Mouse (Mus musculus) embryonic facial prominence, embryonic 11.5 days (tissue): ENCODE measurements at regions not wholly inside any gene's neighbourhood (a gene's known extent, or its start where the extent isn't known, plus 50 kb on each side); places are given as distances from the start of the nearest gene placed in this dataset.

Source experiments
- ATAC-seq: fragments of 200-750 bp; cut with Nextera tagmentation; replicated peaks from 2 replicates; pipeline ENCODE4 v1.8.0; 2017; ENCODE audit warnings: low read depth; ENCODE audit not compliant: insufficient number of reproducible peaks, low FRiP score, low TSS enrichment
- DNase-seq: peaks from one replicate; pipeline ENCODE4 v3.0.0-alpha.2; 2015; ENCODE audit warnings: low spot score
- H3K27ac ChIP-seq: fragments of 300-500 bp; sonication (generic); replicated peaks from 2 replicates; pipeline ENCODE4 v1.5.1; 2014; ENCODE audit warnings: mild to moderate bottlenecking, low read depth, low read length, control low read depth
- H3K27me3 ChIP-seq: fragments of 300-500 bp; sonication (generic); 2 replicates; pipeline ENCODE4 v1.6.1; 2014; ENCODE audit warnings: mild to moderate bottlenecking, low read length, moderate library complexity, mixed read lengths; ENCODE audit not compliant: control insufficient read depth, insufficient read depth
- H3K36me3 ChIP-seq: fragments of 300-500 bp; sonication (generic); replicated peaks from 2 replicates; pipeline ENCODE4 v1.6.1; 2014; ENCODE audit warnings: low read depth, mild to moderate bottlenecking, low read length, moderate library complexity, mixed read lengths; ENCODE audit not compliant: control insufficient read depth, insufficient read depth
- H3K4me1 ChIP-seq: fragments of 300-500 bp; sonication (generic); 2 replicates; pipeline ENCODE4 v1.6.1; 2014; ENCODE audit warnings: low read length, mixed read lengths; ENCODE audit not compliant: control insufficient read depth, insufficient read depth
- H3K4me2 ChIP-seq: fragments of 300-500 bp; sonication (generic); 2 replicates; pipeline ENCODE4 v1.6.1; 2014; ENCODE audit warnings: low read depth, mild to moderate bottlenecking, control low read depth, low read length, moderate library complexity
- H3K4me3 ChIP-seq: fragments of 300-500 bp; sonication (generic); 2 replicates; pipeline ENCODE4 v1.5.1; 2014; ENCODE audit warnings: low read depth, low read length, control low read depth
- H3K9ac ChIP-seq: fragments of 300-500 bp; sonication (generic); replicated peaks from 2 replicates; pipeline ENCODE4 v1.6.1; 2014; ENCODE audit warnings: mild to moderate bottlenecking, control low read depth, low read length
- H3K9me3 ChIP-seq: fragments of 300-500 bp; sonication (generic); replicated peaks from 2 replicates; pipeline ENCODE4 v1.6.1; 2016; ENCODE audit warnings: mild to moderate bottlenecking, low read length, inconsistent platforms, mixed read lengths; ENCODE audit not compliant: control insufficient read depth
- WGBS: fragments of 180-500 bp; shearing (Covaris S2); extraction: QIAGEN DNeasy Blood & Tissue Kit; methylation state at CpG from one replicate; pipeline ENCODE4 v1.1.7; 2014; 5-methylcytosine and 5-hydroxymethylcytosine counted together

DNA sequence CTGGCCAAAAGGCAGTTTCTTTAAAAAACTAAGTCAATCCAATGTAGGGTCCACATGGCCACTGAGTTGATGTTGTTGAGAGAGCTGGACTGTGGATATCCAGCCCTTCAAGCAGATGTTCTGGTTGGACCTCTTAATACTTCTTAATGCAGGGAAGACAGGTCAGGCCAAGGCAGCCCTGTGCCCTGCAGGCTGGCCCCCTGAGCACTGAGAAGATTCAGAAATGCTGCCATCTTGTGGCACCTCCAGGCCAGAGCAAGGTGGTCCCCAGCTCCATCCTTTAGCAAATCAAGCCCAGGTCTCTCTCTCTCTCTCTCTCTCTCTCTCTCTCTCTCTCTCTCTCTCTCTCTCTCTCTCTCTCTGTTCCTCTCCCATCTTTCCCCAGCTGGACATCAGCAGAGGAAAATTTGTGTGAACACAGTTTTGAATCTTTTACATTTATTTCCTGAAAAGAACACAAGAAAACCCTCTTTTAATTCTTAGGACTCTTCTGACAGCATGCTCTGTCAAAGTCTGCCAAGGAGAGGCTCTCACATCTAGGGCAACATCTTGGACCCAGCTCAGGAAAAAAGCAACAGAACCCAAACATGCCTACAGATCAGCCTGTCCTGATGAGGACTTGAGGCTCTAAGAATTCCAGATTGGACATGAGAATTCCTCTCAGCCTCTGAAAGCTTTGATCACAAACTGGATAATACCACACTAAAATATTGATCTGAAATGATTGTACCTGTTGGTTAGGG, 85.0 kb upstream of the Habp2 start:
- DNase-seq (peak; percentile 80), ATAC-seq (0 out of 2 replicates have a peak, but pooled peaks have one; percentile 75)
- Histone ChIP-seq H3K27ac (no peak overlapping the region), H3K4me2 (no peak overlapping the region), H3K36me3 (no peaks in the 10 kb centered on the region), H3K4me1 (no peaks in the 10 kb centered on the region), H3K9ac (no peak overlapping the region), H3K9me3 (no peaks in the 10 kb centered on the region), H3K27me3 (no peaks in the 10 kb centered on the region), H3K4me3 (no peak overlapping the region)

DNA sequence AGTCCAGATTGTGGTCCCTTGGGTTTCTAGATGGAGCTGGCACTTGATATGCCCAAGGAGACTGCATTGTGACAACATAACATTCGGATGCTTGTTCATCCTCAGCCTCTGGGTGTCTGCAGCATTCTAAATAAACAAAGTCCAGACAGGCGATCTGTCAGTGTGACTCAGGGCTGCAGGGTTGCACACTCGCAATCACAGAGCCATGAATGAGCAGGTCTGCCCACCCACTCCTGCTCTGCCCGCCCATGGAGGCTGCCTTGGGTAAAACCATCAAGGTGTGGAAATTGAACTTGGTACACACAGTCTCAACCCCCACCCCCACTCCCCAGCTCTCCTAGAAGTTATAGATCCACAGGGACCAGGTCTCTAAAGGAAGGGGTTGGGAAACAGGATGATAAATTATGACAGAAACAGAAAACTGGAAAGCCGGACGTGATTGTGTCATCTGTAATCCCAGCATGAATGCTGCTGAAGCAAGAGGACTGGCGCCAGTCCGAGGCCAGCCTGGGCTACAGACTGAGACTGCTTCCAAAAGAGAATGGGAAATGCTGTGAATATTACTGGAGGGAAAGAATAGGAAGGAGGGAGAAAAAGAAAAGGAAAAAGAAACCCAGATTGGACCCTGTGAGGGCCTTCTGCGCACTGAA, 84.3 kb upstream of the Habp2 start:
- Histone ChIP-seq H3K27me3 (no peaks in the 10 kb centered on the region), H3K9ac (no peak overlapping the region), H3K4me1 (no peaks in the 10 kb centered on the region), H3K4me2 (no peak overlapping the region), H3K4me3 (no peak overlapping the region), H3K27ac (no peak overlapping the region), H3K9me3 (no peaks in the 10 kb centered on the region), H3K36me3 (no peaks in the 10 kb centered on the region)
- ATAC-seq: no peak
- no peak for DNase-seq
- 71% methylated on average over 9 of the region's 9 CpGs for WGBS

DNA sequence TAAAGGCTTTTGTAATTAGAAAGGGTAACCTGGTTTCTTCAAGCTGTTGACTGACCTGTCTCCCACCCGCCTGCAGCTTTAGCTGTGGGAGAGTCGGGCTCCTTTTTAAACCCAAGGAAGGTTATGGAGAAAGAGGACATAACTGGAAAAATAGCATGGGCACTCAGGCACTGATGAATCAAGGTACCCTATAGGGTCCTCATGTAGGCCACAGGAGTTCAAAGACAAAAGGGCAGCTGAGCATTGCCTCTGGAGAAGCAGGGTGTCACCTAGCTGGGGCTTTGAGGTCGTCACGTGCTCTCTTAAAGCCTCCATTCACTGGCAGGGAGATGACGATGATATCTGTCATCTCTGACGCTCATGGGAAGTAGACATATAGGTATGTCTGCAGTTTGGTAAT, 68.4 kb upstream of the Habp2 start:
- peaks cover 5% of the 10 kb centered on the region for H3K4me1 ChIP-seq
- no peaks in the 10 kb centered on the region for H3K36me3 ChIP-seq
- H3K27ac ChIP-seq: no peak overlapping the region
- WGBS: 86% methylated on average over 6 of the region's 6 CpGs
- no peak overlapping the region for H3K9ac ChIP-seq
- ATAC-seq (no peak), DNase-seq (no peak)
- H3K4me2 ChIP-seq: no peak overlapping the region
- H3K27me3 ChIP-seq: no peaks in the 10 kb centered on the region
- H3K4me3 ChIP-seq: no peak overlapping the region
- no peaks in the 10 kb centered on the region for H3K9me3 ChIP-seq

GRCm38 (mm10) chr19:56220724-56221407, 66.1 kb upstream of the Habp2 start:
- Histone ChIP-seq H3K27ac (no peak overlapping the region), H3K36me3 (no peaks in the 10 kb centered on the region), H3K9me3 (no peaks in the 10 kb centered on the region), H3K4me1 (peaks cover 5% of the 10 kb centered on the region), H3K4me2 (no peak overlapping the region), H3K27me3 (no peaks in the 10 kb centered on the region), H3K9ac (peak overlapping the region; percentile 10; the same call in 1 of the 2 replicates), H3K4me3 (no peak overlapping the region)
- DNase-seq: no peak
- 61% methylated on average over 15 of the region's 15 CpGs for WGBS
- no peak for ATAC-seq

DNA sequence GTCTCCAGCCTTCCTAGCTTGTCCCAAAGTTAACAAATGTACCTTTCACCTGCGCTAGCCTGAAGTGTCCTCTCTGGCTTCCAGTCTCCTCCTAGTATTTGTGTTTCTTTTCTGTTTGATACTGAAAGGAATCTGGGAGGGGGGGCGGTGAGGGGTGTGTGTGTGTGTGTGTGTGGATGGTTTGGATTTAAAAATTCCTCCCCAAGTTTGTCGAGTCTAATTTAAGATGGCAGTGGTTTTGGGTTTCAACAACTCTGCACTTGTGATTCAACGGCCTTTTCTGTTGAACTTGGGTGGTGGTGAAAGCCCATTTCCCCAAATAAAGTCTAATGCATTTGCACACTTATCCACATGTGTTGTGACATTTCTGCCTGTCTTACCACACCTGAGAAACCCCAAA, 64.4 kb upstream of the Habp2 start:
- no peak overlapping the region for H3K9ac ChIP-seq
- no peak overlapping the region for H3K4me3 ChIP-seq
- no peak overlapping the region for H3K27ac ChIP-seq
- H3K4me2 ChIP-seq: no peak overlapping the region
- H3K27me3 ChIP-seq: no peaks in the 10 kb centered on the region
- 55% methylated on average over 4 of the region's 4 CpGs for WGBS
- H3K36me3 ChIP-seq: no peaks in the 10 kb centered on the region
- ATAC-seq (no peak), DNase-seq (peak; percentile 54)
- peaks cover 5% of the 10 kb centered on the region for H3K4me1 ChIP-seq
- H3K9me3 ChIP-seq: no peaks in the 10 kb centered on the region

DNA sequence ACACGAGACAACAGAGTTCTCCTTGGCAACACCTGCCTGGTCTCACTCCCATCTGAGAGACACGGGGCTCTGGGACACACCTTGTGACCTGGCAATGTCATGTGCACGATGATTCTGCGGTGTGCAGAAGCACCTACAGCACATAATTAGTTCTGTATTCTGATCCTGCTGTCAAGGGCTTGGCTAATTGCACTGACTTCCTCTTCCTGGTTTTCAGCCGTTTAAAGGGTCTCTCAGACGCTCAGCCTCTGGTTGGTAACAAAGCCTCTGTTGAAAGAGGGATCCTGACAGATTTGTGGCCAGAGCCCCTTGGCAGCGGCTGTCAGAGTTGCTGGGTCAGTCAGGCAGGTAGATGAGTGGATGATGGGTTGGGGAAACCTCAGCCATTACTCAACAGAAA, 61.9 kb upstream of the Habp2 start:
- Histone ChIP-seq H3K27me3 (no peaks in the 10 kb centered on the region), H3K27ac (no peak overlapping the region), H3K4me3 (no peak overlapping the region), H3K4me1 (peaks cover 5% of the 10 kb centered on the region), H3K9ac (no peak overlapping the region), H3K9me3 (no peaks in the 10 kb centered on the region), H3K4me2 (no peak overlapping the region), H3K36me3 (no peaks in the 10 kb centered on the region)
- DNase-seq (no peak), ATAC-seq (no peak)
- 19% methylated on average over 7 of the region's 7 CpGs for WGBS

- H3K27me3 ChIP-seq: no peaks in the 10 kb centered on the region
- no peaks in the 10 kb centered on the region for H3K36me3 ChIP-seq
- no peak overlapping the region for H3K9ac ChIP-seq
- H3K4me1 ChIP-seq: peaks cover 5% of the 10 kb centered on the region
- no peak for DNase-seq
- no peak for ATAC-seq
- H3K4me3 ChIP-seq: no peak overlapping the region
- no peaks in the 10 kb centered on the region for H3K9me3 ChIP-seq
- WGBS: 83% methylated on average over 3 of the region's 3 CpGs
- no peak overlapping the region for H3K4me2 ChIP-seq
- no peak overlapping the region for H3K27ac ChIP-seq
Observed at GRCm38 (mm10) chr19:56225518-56225917, 61.4 kb upstream of the Habp2 start.

DNA sequence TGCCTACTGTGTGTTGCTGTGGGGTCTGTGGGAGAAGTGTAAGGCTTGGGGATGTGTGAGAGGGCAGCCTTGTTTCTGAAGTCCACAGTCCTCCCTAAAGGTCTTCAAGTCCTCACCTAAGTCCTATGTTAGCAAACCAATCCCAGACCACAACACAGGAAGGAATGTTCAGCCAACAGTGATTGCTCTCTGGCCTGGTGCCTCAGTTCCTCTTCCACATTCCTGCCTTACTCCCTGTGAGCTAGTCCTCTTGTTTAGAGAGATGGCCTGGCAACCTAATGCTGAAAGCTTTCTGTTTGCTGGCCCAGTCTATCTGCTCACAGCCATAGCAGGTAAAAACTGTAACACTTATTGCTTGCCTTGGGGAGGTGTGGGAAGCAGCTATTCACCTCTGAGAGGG, 58.4 kb upstream of the Habp2 start:
- Histone ChIP-seq H3K9ac (no peak overlapping the region), H3K4me3 (no peak overlapping the region), H3K4me2 (no peak overlapping the region), H3K36me3 (no peaks in the 10 kb centered on the region), H3K9me3 (0 out of 2 replicates have a peak, but pooled peaks cover 2% of the 10 kb centered on the region), H3K4me1 (peaks cover 3% of the 10 kb centered on the region; the same call in 1 of the 2 replicates), H3K27me3 (no peaks in the 10 kb centered on the region), H3K27ac (no peak overlapping the region)
- ATAC-seq: no peak
- DNase-seq: no peak
